Mouse (Mus musculus) G1E (cell line): ENCODE results near the gene Dirc2. TPM values are rescaled to one million over a fixed set of nuclear protein-coding genes. Genes with fewer than 3 reads are reported as not detected.

Source experiments
- ATAC-seq: 2 replicates; pipeline ENCODE4 v1.8.0; 2016; ENCODE audit warnings: mild to moderate bottlenecking; ENCODE audit not compliant: insufficient number of reproducible peaks, poor library complexity, low FRiP score, severe bottlenecking; ENCODE audit errors: extremely low read depth
- DNase-seq: peaks from one replicate; pipeline ENCODE4 v3.0.0; 2012; ENCODE audit warnings: low spot score
- H3K27me3 ChIP-seq: 2 replicates; pipeline ENCODE4 v1.6.1; 2012; ENCODE audit warnings: mild to moderate bottlenecking, low read length, inconsistent platforms; ENCODE audit not compliant: insufficient read depth
- H3K36me3 ChIP-seq: replicated peaks from 2 replicates; pipeline ENCODE3; 2012; ENCODE audit warnings: mild to moderate bottlenecking, inconsistent platforms
- H3K4me1 ChIP-seq: 2 replicates; pipeline ENCODE4 v1.6.1; 2012; ENCODE audit warnings: low read depth, low read length, inconsistent platforms, mixed read lengths; ENCODE audit not compliant: insufficient read depth
- H3K4me3 ChIP-seq: 2 replicates; pipeline ENCODE4 v1.5.1; 2012; ENCODE audit warnings: low read depth, mild to moderate bottlenecking, inconsistent platforms, low read length, moderate library complexity, mixed read lengths
- H3K9me3 ChIP-seq: replicated peaks from 2 replicates; pipeline ENCODE4 v1.6.1; 2012; ENCODE audit warnings: inconsistent platforms
- CTCF ChIP-seq: IDR thresholded peaks from 2 replicates; pipeline ENCODE4 v1.5.1; 2012; ENCODE audit warnings: low read depth, low read length, inconsistent platforms, mixed read lengths
- GATA1 ChIP-seq: IDR thresholded peaks from 2 replicates; pipeline ENCODE4 v1.6.1; 2012; ENCODE audit warnings: borderline replicate concordance, low read length, inconsistent platforms, mixed read lengths
- GATA2 ChIP-seq: IDR thresholded peaks from 2 replicates; pipeline ENCODE4 v1.6.1; 2012; ENCODE audit warnings: low read depth, low read length, inconsistent platforms, borderline replicate concordance
- POLR2AphosphoS5 ChIP-seq: IDR thresholded peaks from 2 replicates; pipeline ENCODE4 v1.6.1; 2012; ENCODE audit warnings: low read depth, low read length, inconsistent platforms; ENCODE audit not compliant: insufficient replicate concordance
- TAL1 ChIP-seq: conservative IDR thresholded peaks from 2 replicates; pipeline ENCODE4 v1.6.1; 2012; ENCODE audit warnings: low read depth, low read length, inconsistent platforms, mixed read lengths
- polyA plus RNA-seq: library from polyadenylated mRNA; stranded (reverse); fragments of >175 nt; gene quantifications from 2 replicates; pipeline ENCODE4 v1.2.3, GENCODE M21; 2012
- total RNA-seq, 2 experiments: library from RNA; stranded (forward) in 1 of 2; stranded (reverse) in 1 of 2; fragments of 200-1000 nt in 1 of 2; fragments of >200 nt in 1 of 2; fragmentation: Nextera tagmentation in 1 of 2; gene quantifications; 2 replicates each; pipeline ENCODE4 v1.2.3; 2014 to 2017

Dirc2 gene
- total and polyA plus RNA-seq, 3 experiments, result 3.3 to 23.5 (median 14.2) TPM

- no peaks in the 10 kb centered on the region for H3K9me3 ChIP-seq
- H3K27me3 ChIP-seq, result no peaks in the 10 kb centered on the region
- TF ChIP-seq CTCF, result no peak
- no peak for TF ChIP-seq POLR2AphosphoS5
- TF ChIP-seq GATA2, result no peak
- TF ChIP-seq GATA1, result no peak
- TF ChIP-seq TAL1, result no peak
- peaks cover 46% of the 10 kb centered on the region for H3K4me1 ChIP-seq
- no peak overlapping the region for H3K4me3 ChIP-seq
- DNase-seq, result no peak
- H3K36me3 ChIP-seq, result peaks cover 58% of the 10 kb centered on the region
- ATAC-seq, result no peak
Measured at GRCm38 (mm10) chr16:35777768-35778167, 8.6 kb upstream of the Dirc2 start.

DNA sequence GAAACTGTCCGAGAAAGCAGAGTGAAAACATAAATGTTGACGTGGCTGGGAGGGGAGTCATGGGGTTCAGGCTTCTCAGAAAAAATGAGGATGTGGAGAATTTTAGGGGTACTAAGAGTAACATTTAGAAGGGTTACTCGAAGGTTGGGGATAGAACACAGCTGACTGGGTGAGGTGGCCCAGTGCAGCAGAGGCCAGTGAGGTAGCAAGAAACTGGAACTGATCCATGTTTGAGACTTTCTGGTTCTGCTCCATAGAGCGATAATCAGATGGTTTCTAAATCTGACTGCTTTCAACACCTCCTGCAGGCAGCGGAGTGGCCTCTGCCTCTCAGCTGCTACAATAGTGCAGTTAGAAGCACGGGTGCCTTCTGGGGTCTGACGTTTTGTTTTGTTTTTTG is 7.6 kb upstream of the Dirc2 start:
- ATAC-seq, result no peak

DNA sequence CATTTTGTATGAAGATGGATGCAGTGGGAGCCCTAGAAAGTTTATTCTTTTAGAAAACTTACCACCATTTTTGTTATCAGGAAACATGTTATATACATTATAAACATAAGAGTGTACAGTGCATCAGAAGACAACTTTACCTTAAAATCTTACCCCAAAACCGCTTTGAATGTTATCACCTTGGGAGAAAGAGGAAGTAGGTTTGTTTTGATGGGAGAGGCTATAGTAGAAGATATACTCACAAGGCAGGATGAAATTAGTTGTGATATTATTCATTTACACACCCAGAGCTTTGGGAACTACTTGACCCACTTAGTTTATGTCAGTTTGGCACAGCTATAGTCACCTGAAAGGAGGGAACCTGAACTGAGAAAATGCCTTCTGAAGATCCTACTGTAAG is 6.7 kb upstream of the Dirc2 start:
- H3K4me3 ChIP-seq, result no peak overlapping the region
- peaks cover 55% of the 10 kb centered on the region for H3K36me3 ChIP-seq
- H3K9me3 ChIP-seq, result no peaks in the 10 kb centered on the region
- peaks cover 51% of the 10 kb centered on the region for H3K4me1 ChIP-seq
- ATAC-seq (no peak), DNase-seq (no peak)
- H3K27me3 ChIP-seq, result no peaks in the 10 kb centered on the region
- no peak for TF ChIP-seq POLR2AphosphoS5
- TF ChIP-seq GATA2, result no peak
- no peak for TF ChIP-seq TAL1
- TF ChIP-seq CTCF, result no peak
- no peak for TF ChIP-seq GATA1

More for the DNA sequence above, 7.6 kb upstream of the Dirc2 start:
- TF ChIP-seq CTCF (no peak), GATA2 (no peak)
- no peaks in the 10 kb centered on the region for H3K9me3 ChIP-seq
- peaks cover 59% of the 10 kb centered on the region for H3K36me3 ChIP-seq
- H3K27me3 ChIP-seq, result no peaks in the 10 kb centered on the region
- DNase-seq, result no peak
- H3K4me3 ChIP-seq, result no peak overlapping the region
- peaks cover 48% of the 10 kb centered on the region for H3K4me1 ChIP-seq

GRCm38 (mm10) chr16:35772598-35772997 is 3.4 kb upstream of the Dirc2 start:
- Histone ChIP-seq H3K4me1 (peaks cover 69% of the 10 kb centered on the region), H3K36me3 (peaks cover 37% of the 10 kb centered on the region), H3K9me3 (no peaks in the 10 kb centered on the region), H3K27me3 (no peaks in the 10 kb centered on the region), H3K4me3 (peak overlapping the region; percentile 9; the same call in 1 of the 2 replicates)
- ATAC-seq (peak; percentile 37; the same call in 1 of the 2 replicates), DNase-seq (no peak)
- no peak for TF ChIP-seq POLR2AphosphoS5
- TF ChIP-seq GATA1, result no peak
- TF ChIP-seq CTCF, result no peak
- TF ChIP-seq GATA2, result no peak
- no peak for TF ChIP-seq TAL1

GRCm38 (mm10) chr16:35771606-35772005 is 2.5 kb upstream of the Dirc2 start:
- ATAC-seq (no peak), DNase-seq (no peak)
- Histone ChIP-seq H3K36me3 (peaks cover 33% of the 10 kb centered on the region), H3K9me3 (no peaks in the 10 kb centered on the region), H3K4me3 (peak overlapping the region; percentile 99), H3K4me1 (peaks cover 73% of the 10 kb centered on the region), H3K27me3 (no peaks in the 10 kb centered on the region)
- TF ChIP-seq GATA1 (no peak), CTCF (no peak), TAL1 (no peak), POLR2AphosphoS5 (no peak), GATA2 (no peak)

DNA sequence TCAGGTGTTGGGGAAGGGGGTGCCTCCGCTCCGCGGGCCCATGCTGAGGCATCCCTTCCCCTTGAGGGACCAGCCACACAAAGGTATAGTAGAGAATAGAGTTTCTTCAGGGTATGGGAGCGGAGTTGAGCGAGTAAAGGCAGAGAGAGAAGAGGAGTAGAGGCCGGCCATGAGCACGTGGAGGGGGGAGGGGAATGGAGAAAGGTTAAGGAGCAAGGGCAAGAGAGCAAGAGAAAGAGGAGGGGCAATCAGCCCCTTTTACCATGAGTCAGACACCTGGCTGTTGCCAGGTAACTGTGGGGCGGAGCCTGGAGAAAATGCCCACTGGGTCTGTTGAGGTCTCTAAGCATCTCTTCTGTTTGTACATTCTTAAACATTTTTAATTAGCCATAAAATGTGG is 2.0 kb upstream of the Dirc2 start:
- Histone ChIP-seq H3K27me3 (no peaks in the 10 kb centered on the region), H3K4me3 (peak overlapping the region; percentile 99), H3K4me1 (peaks cover 73% of the 10 kb centered on the region), H3K9me3 (no peaks in the 10 kb centered on the region), H3K36me3 (peaks cover 33% of the 10 kb centered on the region)
- no peak for ATAC-seq
- no peak for TF ChIP-seq POLR2AphosphoS5
- TF ChIP-seq TAL1, result no peak
- TF ChIP-seq GATA1, result no peak
- no peak for TF ChIP-seq GATA2
- no peak for TF ChIP-seq CTCF
- DNase-seq, result no peak
